Mouse (Mus musculus) A20 (cell line): ENCODE results near the gene Camk2g.

Experiments used
- DNase-seq: peaks from one replicate; pipeline ENCODE4 v3.0.0-alpha.2; 2011; ENCODE audit warnings: low read depth, low spot score

Camk2g gene

DNA sequence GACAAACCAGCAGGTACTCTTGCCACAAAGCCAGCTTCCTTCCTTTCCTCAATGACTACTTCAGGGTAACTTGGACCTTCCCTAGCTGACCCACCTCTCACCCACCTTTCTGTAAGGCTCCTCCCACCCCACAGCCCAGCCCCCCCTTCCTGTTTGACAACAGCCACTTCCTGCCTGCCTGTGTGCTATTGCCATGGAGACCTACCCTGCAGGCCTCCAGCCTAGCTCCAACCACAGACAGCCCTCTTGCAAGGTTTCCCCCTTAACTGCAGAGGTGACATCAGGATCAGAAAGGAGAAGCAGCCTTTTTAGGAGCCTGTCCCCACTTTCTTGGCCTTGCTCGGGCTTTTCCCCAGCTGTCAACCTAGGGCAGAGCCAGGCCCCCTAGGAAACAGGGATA lies 8.7 kb downstream of the Camk2g start:
- peak; percentile 56 for DNase-seq

DNA sequence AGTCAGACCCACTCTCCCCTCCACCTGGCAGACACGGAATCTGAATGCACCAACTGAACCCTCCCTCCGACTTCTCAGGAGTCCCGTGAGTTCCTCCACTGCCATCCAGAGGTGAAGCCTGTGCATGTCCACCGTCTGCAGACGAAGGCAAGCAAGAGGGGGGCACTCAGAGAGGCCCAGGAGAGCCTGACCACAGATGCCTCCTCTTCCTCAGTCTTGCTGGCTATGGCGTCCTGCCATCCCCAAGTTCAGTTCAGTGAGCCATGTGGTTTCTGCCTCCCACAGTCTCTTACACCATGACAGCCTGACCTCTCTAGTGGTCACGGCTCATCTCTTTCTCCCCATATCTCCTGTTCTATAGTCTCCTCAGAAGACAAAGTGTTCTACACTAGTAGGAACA lies 9.2 kb downstream of the Camk2g start:
- no peak for DNase-seq

GRCm38 (mm10) chr14:20783526-20783925 lies 10.4 kb downstream of the Camk2g start:
- DNase-seq: no peak

GRCm38 (mm10) chr14:20782860-20783259 lies 11.0 kb downstream of the Camk2g start:
- no peak for DNase-seq

- no peak for DNase-seq
These were observed 13.7 kb downstream of the Camk2g start for GRCm38 (mm10) chr14:20780217-20780616.

GRCm38 (mm10) chr14:20778496-20778895 lies 15.4 kb downstream of the Camk2g start:
- DNase-seq: no peak

GRCm38 (mm10) chr14:20775661-20776060 lies 18.2 kb downstream of the Camk2g start:
- DNase-seq: no peak

GRCm38 (mm10) chr14:20773410-20773809 lies 20.5 kb downstream of the Camk2g start:
- no peak for DNase-seq

DNA sequence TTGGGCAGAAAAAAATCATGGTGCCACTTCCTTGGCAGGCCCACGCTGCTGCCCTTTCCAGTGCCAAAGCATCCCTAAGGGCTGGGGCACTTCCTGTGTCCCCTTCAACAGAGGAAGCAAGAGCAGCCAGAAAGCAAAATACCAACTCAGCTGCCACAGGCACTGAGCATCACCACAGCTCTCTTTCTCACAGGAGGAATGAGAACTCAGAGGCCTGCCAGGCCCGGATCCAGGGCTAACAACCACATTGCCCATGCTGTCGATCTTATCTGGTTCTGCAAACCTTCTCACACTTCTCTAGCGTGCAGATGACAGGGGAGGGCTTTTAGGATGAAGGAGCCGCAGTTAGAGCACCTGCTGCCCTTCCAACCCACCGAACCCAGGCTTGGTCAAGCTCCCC lies 21.1 kb downstream of the Camk2g start:
- DNase-seq: no peak

- DNase-seq: no peak
These were observed 21.9 kb downstream of the Camk2g start for GRCm38 (mm10) chr14:20771941-20772340.

DNA sequence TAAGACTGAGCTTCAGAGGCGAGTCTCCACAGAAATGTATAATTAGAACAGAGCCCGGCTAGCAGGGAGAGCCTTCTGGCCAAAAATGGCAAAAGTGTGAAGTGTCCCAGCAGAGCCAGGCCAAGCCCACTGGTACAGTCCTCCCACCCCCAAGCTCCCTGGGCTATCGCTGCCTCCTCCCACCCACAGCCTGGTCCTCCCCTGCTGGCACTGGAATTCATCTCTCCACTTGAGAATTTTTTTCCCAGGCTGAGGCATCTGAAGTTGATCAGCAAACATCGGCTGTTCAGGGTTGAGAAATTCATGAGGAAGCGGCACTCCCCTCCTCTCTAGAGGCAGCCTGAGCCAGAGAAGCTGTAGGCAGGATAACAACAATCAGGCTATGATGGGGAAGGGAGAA lies 25.3 kb downstream of the Camk2g start:
- DNase-seq: no peak

DNA sequence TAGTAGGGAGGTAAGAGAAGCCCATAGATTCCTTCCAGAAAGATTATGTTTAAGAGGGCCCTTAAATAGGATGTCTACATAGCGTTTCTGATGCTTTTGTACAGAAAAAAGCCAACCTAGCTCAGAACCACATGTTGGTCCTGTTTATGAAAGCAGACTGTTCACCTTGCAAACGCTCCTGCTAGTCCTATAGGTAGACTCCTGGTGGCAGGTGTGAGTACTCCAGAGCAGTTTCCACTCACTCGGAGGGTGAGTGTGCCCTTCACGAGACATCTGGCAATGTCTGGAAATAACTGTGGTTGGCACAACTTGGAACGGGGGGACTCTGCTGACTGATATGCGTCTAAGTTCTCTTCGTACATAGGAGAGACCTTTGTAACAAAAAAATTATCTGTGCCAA lies 26.0 kb downstream of the Camk2g start:
- no peak for DNase-seq

GRCm38 (mm10) chr14:20765642-20766258 lies 28.1 kb downstream of the Camk2g start:
- peak; percentile 65 for DNase-seq

DNA sequence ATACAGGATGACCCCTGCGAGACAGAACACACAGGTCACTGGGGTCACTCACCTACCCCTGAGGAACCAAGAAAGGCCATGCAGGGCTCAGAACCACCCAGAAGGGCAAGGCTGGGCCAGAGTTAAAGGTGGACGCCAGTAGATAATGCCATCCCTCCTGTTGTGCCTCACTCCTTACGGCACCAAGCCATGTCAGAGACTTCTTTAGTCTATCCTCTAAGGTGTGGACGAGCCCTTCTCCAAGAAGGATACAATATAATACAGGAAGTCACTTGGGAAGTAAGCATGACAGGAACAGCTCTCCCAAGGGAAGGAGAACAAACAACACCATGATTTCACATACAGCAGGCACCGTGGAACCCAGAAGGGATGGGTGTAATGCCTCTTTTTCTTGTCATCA lies 28.9 kb downstream of the Camk2g start:
- DNase-seq: no peak

- no peak for DNase-seq
These were observed 35.0 kb downstream of the Camk2g start for GRCm38 (mm10) chr14:20758768-20759435.

DNA sequence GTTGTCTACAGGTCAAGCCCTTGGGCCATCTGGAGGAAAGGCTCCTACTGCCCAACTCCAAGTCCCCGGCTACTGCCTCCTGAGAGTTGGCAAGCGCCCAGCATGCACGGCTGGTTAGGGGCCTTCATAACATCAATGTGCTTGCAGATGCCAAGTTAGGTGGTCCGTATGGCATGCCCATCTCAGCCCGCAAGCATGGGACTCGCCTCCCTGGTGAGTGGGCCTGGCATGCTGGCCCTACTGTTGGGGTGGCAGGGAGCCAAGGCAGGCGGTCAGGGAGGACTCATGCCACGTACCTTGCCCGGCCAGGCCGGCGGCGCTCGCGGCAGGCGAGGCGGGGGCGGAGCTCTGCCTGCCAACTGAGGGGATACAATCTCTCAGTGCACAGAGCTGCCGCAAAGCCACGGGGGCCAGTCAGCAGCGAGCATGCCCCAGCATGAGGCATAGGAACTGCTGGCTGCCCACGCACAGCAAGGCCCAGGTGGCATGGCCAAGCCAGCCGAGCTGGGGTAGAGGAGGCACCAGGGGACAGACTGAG lies 36.4 kb downstream of the Camk2g start:
- no peak for DNase-seq

- DNase-seq: no peak
These were observed 40.1 kb downstream of the Camk2g start for GRCm38 (mm10) chr14:20753792-20754191.

- DNase-seq: no peak
These were observed 43.4 kb downstream of the Camk2g start for GRCm38 (mm10) chr14:20750503-20750902.

- no peak for DNase-seq
These were observed 44.3 kb downstream of the Camk2g start for GRCm38 (mm10) chr14:20749494-20750051.

GRCm38 (mm10) chr14:20748388-20748787 lies 45.5 kb downstream of the Camk2g start:
- DNase-seq: no peak

GRCm38 (mm10) chr14:20746935-20747334 lies 47.0 kb downstream of the Camk2g start:
- DNase-seq: no peak

DNA sequence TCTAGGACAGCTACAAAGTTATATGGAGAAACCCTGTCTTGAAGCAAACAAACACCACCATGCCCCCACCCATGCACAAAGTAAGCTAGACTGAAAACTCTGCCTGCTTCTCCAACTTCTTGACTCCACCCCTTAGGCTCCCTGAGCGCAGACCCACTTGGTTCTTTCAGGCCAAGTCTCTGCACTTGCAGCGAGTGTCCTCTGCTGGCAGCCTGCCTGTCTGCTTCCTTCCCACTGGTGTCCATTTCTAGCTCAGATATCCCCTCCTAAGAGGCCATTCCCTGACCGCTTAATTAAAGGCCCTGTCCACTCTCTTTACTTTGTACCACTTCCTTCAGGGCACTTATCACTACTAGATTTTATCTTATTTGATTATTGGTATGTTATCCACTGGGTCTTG lies 50.3 kb downstream of the Camk2g start:
- DNase-seq: no peak

DNA sequence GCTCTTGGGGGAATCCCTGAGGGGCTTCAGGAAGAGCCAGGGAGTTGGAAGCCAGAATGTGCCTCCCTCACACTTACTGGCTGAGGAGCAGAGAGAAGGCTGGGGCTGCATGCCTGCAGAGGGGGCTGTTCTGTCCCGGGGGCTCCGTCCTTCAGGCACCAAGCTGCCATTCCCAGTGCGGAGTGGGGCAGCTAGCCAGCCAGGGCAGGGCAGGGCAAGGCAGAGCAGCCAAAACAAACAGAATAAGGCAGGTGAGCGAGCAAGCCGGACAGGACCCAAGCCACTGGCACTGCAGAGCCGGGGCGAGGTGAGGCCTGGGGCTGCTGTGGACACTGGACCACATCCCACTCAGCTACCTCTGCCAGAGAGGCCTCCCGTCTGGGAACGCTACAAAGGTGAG lies 52.6 kb downstream of the Camk2g start:
- DNase-seq: no peak
